Mouse (Mus musculus) spleen, adult 18-20 months (tissue): ENCODE results near the gene Zmynd12.
A peak's percentile ranks its signal among the peaks of the same experiment; 100 is the strongest.

ENCODE experiments used
- DNase-seq, 2 experiments: peaks; one replicate each; pipeline ENCODE4 v3.0.0; 2022; ENCODE audit warnings: mixed read lengths in 2 of 2

Gene Zmynd12

DNA sequence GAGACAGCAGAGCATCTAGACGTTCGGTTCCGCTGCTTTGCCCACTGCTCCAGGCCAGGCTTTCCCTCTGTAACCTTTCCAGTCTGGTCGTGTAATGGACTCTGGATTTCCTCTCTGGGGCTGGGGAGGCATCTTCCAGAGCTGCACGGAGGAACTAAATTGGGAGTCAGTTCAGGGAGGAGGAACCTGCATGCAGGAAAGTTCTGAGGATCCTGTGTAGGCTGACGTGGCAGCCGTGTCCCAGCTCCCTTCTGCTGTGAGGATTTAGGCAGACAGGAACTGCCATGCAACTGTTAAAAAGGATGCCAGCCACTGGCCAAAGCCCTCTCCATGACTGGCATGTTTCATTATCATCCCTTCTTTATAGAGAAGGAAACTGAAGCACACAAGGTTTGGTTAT, 27.8 kb downstream of the Zmynd12 start:
- DNase-seq, result no peak

- no peak for DNase-seq
Observed at GRCm38 (mm10) chr4:119453128-119453527, 30.5 kb downstream of the Zmynd12 start.

DNA sequence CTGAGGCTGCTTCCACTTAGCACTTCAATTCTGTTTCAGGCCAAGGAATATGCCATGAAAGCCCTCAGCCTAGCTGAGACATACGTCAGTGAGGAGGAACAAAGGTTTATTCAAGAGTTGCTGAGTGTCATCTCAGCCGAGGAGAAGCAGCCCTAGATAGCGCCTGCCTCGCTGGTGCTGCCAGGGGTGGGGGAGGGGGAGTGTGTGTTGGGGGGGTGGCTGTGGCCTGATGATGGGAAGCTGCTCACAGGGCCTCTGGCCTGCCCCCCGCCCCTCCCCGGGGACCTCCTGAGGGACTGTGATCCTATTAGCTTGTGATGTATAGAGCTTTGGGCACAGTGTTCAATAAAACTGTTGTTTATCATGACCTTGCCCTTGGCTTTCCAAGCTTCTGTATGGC, 30.9 kb downstream of the Zmynd12 start:
- no peak for DNase-seq

DNA sequence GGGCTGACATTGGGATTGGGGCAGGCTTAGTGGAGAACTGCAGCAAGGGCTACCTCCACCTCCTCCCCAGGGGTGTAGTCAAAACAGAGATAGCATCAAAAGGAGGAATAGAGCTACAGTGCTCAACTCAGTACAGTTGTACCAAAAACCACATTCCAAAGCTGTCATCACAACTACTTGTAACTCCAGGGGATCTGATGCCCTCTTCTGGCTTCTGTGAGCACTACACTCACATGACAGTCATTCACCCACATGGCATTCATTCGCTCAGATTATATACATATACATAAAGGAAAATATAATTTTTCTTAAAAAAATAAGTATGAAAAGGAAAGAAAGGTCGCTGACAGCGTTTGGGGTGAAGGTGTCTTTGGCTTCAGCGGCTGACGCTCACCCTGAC, 37.7 kb downstream of the Zmynd12 start:
- DNase-seq, result no peak

DNA sequence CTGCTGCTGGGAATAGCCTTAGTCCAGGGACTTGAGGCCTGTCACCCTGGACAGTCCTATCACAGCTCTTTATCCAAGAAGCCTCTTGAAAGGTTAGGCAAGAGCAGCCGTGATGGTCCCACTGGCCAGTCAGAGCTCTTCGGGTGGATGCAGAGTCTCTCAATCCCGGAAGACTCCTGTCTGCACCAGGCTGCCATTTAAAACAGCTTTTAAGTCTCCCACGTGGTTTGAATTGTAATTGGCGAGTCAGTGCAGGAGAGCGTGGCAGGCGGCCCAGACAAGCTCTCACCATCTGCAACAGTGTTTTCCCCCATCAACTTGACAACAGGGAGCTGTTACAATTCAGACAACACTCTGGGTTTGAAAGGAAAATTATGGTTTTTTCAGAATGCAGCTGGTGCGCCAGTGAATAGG, 38.1 kb downstream of the Zmynd12 start:
- no peak for DNase-seq

- DNase-seq, result no peak
Observed at GRCm38 (mm10) chr4:119462457-119462856, 39.8 kb downstream of the Zmynd12 start.

GRCm38 (mm10) chr4:119462858-119463755, 40.5 kb downstream of the Zmynd12 start:
- peak; percentile 23 to 29 for DNase-seq

GRCm38 (mm10) chr4:119463756-119464419, 41.3 kb downstream of the Zmynd12 start:
- peak; percentile 30 to 44 for DNase-seq

DNA sequence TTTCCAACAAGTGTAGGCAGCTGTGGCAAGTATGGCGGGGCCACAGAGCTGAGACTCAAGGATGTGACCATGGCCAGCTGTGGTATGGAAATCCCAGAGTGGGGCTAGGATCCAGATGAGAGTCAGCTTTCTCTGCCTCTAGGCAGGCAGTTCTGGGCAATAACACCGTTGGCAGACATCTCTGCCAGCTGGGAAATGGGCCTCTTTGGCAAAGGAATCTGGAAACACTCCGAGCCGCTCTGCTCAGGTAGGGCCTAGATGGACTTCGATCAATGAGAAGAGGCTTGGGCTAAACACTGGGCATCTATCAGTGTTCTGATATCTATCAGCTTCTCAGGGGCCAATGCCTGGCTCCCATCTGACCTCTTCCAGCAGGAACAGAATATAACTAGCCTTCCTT, 43.2 kb downstream of the Zmynd12 start:
- DNase-seq, result no peak

GRCm38 (mm10) chr4:119467720-119468380, 45.2 kb downstream of the Zmynd12 start:
- DNase-seq, result no peak

- no peak for DNase-seq
Observed at GRCm38 (mm10) chr4:119472545-119472944, 49.9 kb downstream of the Zmynd12 start.

- no peak for DNase-seq
Observed at GRCm38 (mm10) chr4:119473150-119473549, 50.5 kb downstream of the Zmynd12 start.

DNA sequence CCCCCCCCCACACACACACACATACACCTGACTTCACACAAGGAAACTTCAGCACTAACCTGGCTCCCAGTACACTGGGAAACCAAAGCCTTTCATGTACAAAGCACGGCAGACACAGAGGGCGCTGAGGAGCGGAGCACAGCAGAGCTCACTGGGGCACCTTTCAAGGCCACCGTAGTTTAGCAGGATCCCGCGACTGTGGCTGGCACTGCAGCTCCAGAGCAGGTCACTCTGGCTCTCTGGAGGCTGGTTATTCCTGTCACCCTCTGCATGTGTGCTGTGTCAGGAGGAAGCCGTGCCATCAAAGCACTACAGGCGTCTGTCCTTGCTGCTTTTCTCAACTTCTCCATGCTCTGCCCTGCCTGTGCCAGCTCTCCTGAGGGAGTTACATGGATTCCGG, 60.4 kb downstream of the Zmynd12 start:
- DNase-seq, result no peak

GRCm38 (mm10) chr4:119484882-119485281, 62.3 kb downstream of the Zmynd12 start:
- DNase-seq, result no peak

- DNase-seq, result no peak
Observed at GRCm38 (mm10) chr4:119489666-119490065, 67.1 kb downstream of the Zmynd12 start.

- DNase-seq, result peak in 1 of 2 experiments; percentile 11
Observed at GRCm38 (mm10) chr4:119490806-119491205, 68.2 kb downstream of the Zmynd12 start.

GRCm38 (mm10) chr4:119492291-119492932, 69.8 kb downstream of the Zmynd12 start, which contains the start of gene Rimkla:
Gene Rimkla, minus strand, starts transcription at chr4:119492628.
- peak; percentile 13 to 41 for DNase-seq

- no peak for DNase-seq
Observed at GRCm38 (mm10) chr4:119492933-119493327, 70.3 kb downstream of the Zmynd12 start.

DNA sequence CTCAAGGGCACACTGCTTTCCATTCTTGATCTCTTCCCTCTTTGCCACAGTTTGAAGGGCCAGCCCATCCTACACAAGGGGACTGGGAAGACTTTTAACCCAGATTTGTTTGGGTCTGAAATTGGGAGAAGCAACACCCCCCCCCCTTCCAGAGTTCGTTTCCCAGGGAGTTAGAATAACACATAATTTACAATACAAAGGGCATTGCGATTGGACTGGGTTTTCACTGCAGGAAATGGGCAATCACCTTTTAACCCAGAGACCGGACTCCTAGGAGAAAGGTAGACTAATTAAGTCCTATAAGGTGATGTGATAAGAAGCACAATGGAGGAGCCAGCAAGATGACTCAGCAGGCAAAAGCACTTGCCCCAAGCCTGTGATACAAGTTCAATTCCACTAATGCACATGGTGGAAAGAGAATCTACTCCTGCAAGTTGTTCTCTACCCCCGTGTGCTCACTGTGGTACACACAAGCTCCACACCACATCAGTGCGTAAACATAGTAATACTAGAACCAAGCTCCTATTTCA, 75.8 kb downstream of the Zmynd12 start:
- no peak for DNase-seq

- DNase-seq, result no peak
Observed at GRCm38 (mm10) chr4:119511591-119511990, 89.0 kb downstream of the Zmynd12 start.

- no peak for DNase-seq
Observed at GRCm38 (mm10) chr4:119512731-119513141, 90.1 kb downstream of the Zmynd12 start.
